Mouse (Mus musculus): ENCODE measurements at regions not wholly inside any gene's neighbourhood (a gene's known extent, or its start where the extent isn't known, plus 50 kb on each side); places are given as distances from the start of the nearest gene placed in this dataset.

- in situ Hi-C loops (cut with MseI, MboI), result no loop called here
Measured at GRCm38 (mm10) chr15:59845158-59845739, 171.2 kb downstream of the 4933412E24Rik start.

GRCm38 (mm10) chr15:59836631-59837030 lies 179.8 kb downstream of the 4933412E24Rik start:
- in situ Hi-C loops (cut with MseI, MboI), result loop anchor here in 1 of 2 experiments (10.0 kb wide), 1 partner anchor 442 kb away; no protein-coding TSS in a partner anchor

DNA sequence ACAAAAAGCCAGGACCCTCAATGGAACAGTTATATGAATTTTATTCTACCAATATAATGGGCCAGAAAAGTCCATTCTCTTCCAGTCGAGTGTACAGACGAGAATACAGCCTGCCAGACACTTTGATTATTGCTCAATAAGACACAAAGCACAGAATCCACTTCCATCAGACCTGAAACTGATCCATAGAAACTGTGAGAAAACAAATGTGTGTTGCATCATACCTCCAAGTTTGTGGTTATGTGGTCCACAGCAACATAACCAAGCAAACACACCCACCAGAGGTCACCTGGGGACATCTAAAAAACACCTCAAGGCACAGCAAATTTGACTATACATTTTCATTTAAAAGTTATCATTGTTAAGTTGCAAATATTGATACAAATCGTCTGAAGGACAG lies 183.2 kb downstream of the 4933412E24Rik start:
- in situ Hi-C loops (cut with MseI, MboI), result loop anchor here in 1 of 2 experiments (10.0 kb wide), 1 partner anchor 438 kb away; no protein-coding TSS in a partner anchor

DNA sequence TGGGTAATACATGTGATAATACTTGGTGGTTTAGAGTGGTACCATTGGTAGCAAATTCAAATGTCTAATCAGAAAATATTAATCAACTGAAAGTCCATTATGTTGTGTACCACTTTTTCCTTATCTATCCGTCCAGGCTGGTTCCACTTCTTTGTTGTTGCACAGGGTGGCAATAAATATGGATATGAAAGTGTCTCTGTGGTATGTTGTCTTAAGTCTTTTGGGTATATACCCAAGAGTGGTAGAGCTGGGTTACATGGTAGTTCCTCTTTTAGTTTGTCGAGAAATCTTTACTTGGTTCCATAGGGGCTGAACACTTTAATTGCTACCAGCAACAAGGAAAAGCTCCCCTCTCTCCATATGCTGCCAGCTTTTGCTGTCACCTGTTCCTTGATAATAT lies 184.9 kb downstream of the 4933412E24Rik start:
- in situ Hi-C loops (cut with MseI, MboI), result loop anchor here in 1 of 2 experiments (10.0 kb wide), 1 partner anchor 437 kb away; no protein-coding TSS in a partner anchor

- in situ Hi-C loops (cut with MseI, MboI), result loop anchor here in 1 of 2 experiments (10.0 kb wide), 1 partner anchor 436 kb away; no protein-coding TSS in a partner anchor
Measured at GRCm38 (mm10) chr15:59830553-59831462, 185.6 kb downstream of the 4933412E24Rik start.

- in situ Hi-C loops (cut with MseI, MboI), result loop anchor here (5.0 to 10.0 kb wide), 2 partner anchors 174 to 431 kb away; no protein-coding TSS in a partner anchor
Measured at GRCm38 (mm10) chr15:59828421-59828820, 188.0 kb downstream of the 4933412E24Rik start.

DNA sequence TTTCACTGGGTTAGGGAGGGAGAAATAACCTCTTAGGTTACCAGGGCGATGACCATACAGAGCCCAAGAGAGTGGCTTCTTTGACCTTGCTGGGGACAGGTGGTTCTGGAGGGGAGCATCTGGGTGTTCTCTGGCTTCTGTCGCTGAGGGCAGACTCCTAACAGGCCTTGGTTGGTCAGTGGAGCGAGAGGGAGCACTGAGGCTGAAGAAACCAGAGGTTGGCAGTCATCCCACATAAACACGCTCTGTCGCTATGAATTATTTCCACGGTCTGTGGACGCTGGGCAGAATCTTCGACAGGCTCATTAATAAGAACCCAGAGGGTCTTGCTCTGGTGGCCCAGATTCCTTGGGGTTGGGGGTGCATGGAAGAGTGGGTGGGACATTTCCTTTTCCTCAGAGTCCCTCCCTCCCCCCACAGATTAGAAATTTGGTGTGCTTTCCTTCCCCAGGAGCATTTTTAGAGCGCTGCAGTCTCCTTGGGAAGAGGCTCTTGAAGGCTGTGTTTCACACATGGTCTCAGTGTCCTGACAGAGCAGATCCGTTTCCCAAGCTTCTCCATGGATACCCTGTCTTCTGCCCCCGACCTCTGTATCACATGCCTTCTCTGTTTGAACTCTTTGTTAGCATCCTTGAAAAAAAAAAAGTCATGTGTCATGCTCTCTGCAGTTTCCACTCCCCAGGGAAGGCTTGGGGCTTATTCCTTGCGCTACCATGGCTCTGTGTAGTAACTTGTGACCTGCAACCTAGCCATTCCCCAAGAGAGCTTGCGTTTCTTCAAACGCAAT lies 190.1 kb downstream of the 4933412E24Rik start:
- in situ Hi-C loops (cut with MseI, MboI), result loop anchor here (5.0 to 10.0 kb wide), 2 partner anchors 172 to 429 kb away; no protein-coding TSS in a partner anchor

- in situ Hi-C loops (cut with MseI, MboI), result loop anchor here (10.0 kb wide), 1 partner anchor 169 kb away; no protein-coding TSS in a partner anchor
Measured at GRCm38 (mm10) chr15:59823921-59824320, 192.5 kb downstream of the 4933412E24Rik start.

- in situ Hi-C loops (cut with MseI, MboI), result loop anchor here (10.0 kb wide), 1 partner anchor 168 kb away; no protein-coding TSS in a partner anchor
Measured at GRCm38 (mm10) chr15:59822995-59823681, 193.3 kb downstream of the 4933412E24Rik start.

DNA sequence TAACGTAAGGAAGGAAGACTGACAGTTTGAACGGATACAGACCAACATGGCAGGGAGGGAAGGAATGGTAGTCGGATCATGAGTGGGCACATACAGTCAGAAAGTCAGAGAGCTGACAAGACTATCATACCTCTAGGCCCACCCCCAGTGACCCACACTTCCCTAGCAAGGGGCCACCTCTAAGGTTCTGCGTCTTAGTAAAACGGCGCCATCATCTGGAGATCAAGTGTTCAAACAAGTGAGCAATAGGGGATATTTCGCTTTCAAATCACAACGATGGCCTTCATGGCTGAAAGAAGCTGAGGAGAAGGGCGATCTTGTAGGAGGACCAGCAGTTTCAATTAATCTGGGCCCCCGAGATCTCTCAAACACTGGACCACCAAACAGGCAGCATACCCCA lies 196.1 kb downstream of the 4933412E24Rik start:
- in situ Hi-C loops (cut with MseI, MboI), result loop anchor here (10.0 kb wide), 1 partner anchor 166 kb away; no protein-coding TSS in a partner anchor

DNA sequence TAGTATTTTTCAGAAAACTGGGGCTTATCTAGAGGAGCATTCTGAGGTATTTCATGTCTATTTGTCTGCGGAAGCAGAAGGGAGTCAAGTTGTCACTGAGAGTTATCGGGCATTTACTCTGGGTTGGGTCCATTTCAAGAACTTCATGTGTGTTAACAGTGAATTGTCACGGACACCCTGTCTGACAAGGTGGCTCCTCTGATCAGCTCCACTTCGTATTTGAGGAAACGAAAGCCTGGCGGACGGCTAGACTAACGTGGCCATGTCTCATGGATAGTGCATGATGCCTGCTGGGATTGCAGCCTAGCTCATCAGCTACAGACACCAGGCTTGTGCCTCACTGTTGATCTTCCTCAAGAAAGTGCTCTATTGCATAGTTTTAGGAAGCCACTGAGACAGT lies 200.4 kb downstream of the 4933412E24Rik start:
- in situ Hi-C loops (cut with MseI, MboI), result no loop called here

- in situ Hi-C loops (cut with MseI, MboI), result no loop called here
Measured at GRCm38 (mm10) chr15:59811566-59811965, 204.8 kb downstream of the 4933412E24Rik start.

GRCm38 (mm10) chr15:59809361-59809760 lies 207.1 kb downstream of the 4933412E24Rik start:
- in situ Hi-C loops (cut with MseI, MboI), result no loop called here

DNA sequence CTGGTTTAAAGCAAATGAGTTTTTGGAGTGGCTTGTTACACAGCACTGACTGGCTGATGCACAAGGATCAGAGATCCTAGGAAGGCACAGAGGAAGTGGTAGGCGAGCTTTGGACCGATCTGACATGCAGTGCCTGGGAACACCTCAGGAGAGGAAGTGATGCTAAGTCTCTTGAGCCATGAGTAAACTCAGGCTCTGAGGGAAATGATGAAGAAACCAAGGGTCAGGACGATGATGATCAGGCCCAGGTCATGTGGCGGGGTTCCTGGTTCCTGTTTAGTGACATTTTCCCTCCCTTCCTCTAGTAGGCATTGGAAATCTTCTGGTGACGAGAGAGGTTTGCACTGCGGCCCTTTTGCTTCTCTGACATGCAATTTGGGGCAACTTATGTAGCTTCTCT lies 208.7 kb downstream of the 4933412E24Rik start:
- in situ Hi-C loops (cut with MseI, MboI), result no loop called here

- in situ Hi-C loops (cut with MseI, MboI), result no loop called here
Measured at GRCm38 (mm10) chr15:59805771-59806170, 210.6 kb downstream of the 4933412E24Rik start.

DNA sequence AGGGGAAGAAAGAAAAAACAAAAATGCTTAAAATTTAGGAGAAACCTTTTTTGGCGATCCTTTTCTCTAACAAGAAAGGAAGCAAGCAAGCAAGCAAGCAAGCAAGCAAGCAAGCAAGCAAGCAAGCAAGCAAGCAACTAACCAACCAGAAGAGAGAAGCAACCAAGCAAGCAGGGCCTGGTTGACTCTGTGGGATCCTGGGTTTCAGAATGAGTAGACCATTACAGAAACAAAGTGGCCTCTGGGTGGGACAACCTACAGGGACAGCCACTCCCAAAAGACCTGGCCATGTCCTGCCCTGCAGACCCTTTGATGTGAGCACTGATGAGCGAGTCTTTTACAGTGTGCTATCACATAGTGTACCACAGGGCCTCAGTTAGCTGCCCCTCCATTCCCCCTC lies 211.6 kb downstream of the 4933412E24Rik start:
- in situ Hi-C loops (cut with MseI, MboI), result no loop called here

DNA sequence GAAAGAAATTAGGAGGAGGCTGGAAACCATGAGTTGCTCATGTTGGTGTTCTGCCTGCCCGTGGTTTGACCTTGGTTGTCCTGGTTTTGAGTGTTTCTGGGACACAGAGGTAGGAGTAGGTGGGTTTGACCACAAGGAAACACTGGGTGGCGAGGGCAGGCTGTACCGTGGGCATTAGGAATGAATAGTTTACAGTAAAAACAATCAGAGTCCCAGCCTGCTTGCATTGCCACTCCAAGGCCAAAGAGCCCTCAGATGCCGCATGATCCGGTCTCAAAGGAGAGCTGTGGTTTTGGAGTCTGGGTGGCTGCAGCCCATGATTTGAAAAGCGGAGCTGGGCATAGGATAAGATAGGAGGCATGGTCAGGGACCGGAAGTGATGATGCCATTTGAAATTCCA lies 212.0 kb downstream of the 4933412E24Rik start:
- in situ Hi-C loops (cut with MseI, MboI), result no loop called here

DNA sequence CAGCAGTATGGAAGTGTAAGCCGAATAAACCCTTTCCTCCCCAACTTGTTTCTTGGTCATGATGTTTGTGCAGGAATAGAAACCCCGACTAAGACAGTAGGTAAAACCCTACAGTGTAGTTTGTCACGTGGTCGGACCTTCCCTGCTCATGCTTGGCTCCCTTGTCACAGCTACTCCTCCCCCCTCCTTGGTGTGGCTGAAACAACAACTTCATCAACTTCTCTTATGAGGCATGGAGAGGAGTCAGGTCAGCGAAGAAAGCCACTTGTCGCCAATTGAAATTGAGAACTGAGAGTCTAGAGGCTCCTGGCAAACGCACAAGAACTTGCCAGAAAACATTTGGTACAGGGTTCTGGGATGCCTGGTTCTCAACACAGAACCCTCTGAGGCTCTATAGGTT lies 214.1 kb downstream of the 4933412E24Rik start:
- in situ Hi-C loops (cut with MseI, MboI), result no loop called here

- in situ Hi-C loops (cut with MseI, MboI), result no loop called here
Measured at GRCm38 (mm10) chr15:59799124-59799815, 217.1 kb downstream of the 4933412E24Rik start.

- in situ Hi-C loops (cut with MseI, MboI), result no loop called here
Measured at GRCm38 (mm10) chr15:59798486-59798885, 217.9 kb downstream of the 4933412E24Rik start.
